Mouse (Mus musculus) mesoderm, embryonic 11.5 days (tissue): Measurements from ENCODE around the gene Nsl1.
"Not testable (repeated sequence)": the region's sequence is repeated elsewhere in the genome, so short reads cannot be mapped to it uniquely, and the experiment has no call there.

ENCODE experiments used
- DNase-seq: peaks from one replicate; pipeline ENCODE4 v3.0.0-alpha.2; 2012; ENCODE audit warnings: low read depth, low spot score

Nsl1 gene

GRCm38 (mm10) chr1:191062781-191063485, at the start of gene Nsl1, which contains the start of gene Tatdn3:
Gene Nsl1, plus strand, starts transcription at chr1:191063012.
Gene Tatdn3, minus strand, starts transcription at chr1:191062932.
- DNase-seq, result peak; percentile 90

GRCm38 (mm10) chr1:191014271-191014670, 48.5 kb upstream of the Nsl1 start:
- DNase-seq, result no peak

- DNase-seq, result no peak
These were observed 43.0 kb upstream of the Nsl1 start for GRCm38 (mm10) chr1:191019803-191020202.

GRCm38 (mm10) chr1:191020217-191020924, 42.4 kb upstream of the Nsl1 start:
- DNase-seq, result no peak

- DNase-seq, result no peak
These were observed 41.8 kb upstream of the Nsl1 start for GRCm38 (mm10) chr1:191021016-191021415.

GRCm38 (mm10) chr1:191023140-191023539, 39.7 kb upstream of the Nsl1 start:
- no peak for DNase-seq

- not testable (repeated sequence) for DNase-seq
These were observed 39.0 kb upstream of the Nsl1 start for GRCm38 (mm10) chr1:191023806-191024205.

GRCm38 (mm10) chr1:191025016-191026012, 37.5 kb upstream of the Nsl1 start:
- DNase-seq, result peak; percentile 35

GRCm38 (mm10) chr1:191026021-191026713, 36.6 kb upstream of the Nsl1 start, which contains the start of gene Flvcr1:
Gene Flvcr1, minus strand, starts transcription at chr1:191026158.
- DNase-seq, result peak; percentile 100

GRCm38 (mm10) chr1:191030182-191030581, 32.6 kb upstream of the Nsl1 start:
- DNase-seq, result no peak

GRCm38 (mm10) chr1:191030922-191031425, 31.8 kb upstream of the Nsl1 start:
- DNase-seq, result not testable (repeated sequence)

- peak; percentile 31 for DNase-seq
These were observed 27.2 kb upstream of the Nsl1 start for GRCm38 (mm10) chr1:191035649-191036048.

GRCm38 (mm10) chr1:191036554-191037334, 26.1 kb upstream of the Nsl1 start, which contains the start of gene Spata45:
Gene Spata45, plus strand, starts transcription at chr1:191036639.
- no peak for DNase-seq

GRCm38 (mm10) chr1:191037999-191038398, 24.8 kb upstream of the Nsl1 start:
- DNase-seq, result no peak

GRCm38 (mm10) chr1:191041352-191041751, 21.5 kb upstream of the Nsl1 start:
- no peak for DNase-seq

- no peak for DNase-seq
These were observed 20.7 kb upstream of the Nsl1 start for GRCm38 (mm10) chr1:191042106-191042505.

- no peak for DNase-seq
These were observed 20.1 kb upstream of the Nsl1 start for GRCm38 (mm10) chr1:191042688-191043087.

GRCm38 (mm10) chr1:191045264-191045663, 17.5 kb upstream of the Nsl1 start:
- DNase-seq, result no peak

GRCm38 (mm10) chr1:191046231-191046824, 16.5 kb upstream of the Nsl1 start:
- no peak for DNase-seq

GRCm38 (mm10) chr1:191053555-191053954, 9.3 kb upstream of the Nsl1 start:
- no peak for DNase-seq
